Mouse (Mus musculus): ENCODE measurements around the gene Vstm2l. TPM values are rescaled to one million over a fixed set of nuclear protein-coding genes. Genes with fewer than 3 reads are reported as not detected.
A peak's percentile ranks its signal among the peaks of the same experiment; 100 is the strongest.

The Vstm2l gene
- polyA plus RNA-seq (2014; fragmentation: Nextera tagmentation; extraction: Ambion mirVana), result not detected in 2 replicates

DNA sequence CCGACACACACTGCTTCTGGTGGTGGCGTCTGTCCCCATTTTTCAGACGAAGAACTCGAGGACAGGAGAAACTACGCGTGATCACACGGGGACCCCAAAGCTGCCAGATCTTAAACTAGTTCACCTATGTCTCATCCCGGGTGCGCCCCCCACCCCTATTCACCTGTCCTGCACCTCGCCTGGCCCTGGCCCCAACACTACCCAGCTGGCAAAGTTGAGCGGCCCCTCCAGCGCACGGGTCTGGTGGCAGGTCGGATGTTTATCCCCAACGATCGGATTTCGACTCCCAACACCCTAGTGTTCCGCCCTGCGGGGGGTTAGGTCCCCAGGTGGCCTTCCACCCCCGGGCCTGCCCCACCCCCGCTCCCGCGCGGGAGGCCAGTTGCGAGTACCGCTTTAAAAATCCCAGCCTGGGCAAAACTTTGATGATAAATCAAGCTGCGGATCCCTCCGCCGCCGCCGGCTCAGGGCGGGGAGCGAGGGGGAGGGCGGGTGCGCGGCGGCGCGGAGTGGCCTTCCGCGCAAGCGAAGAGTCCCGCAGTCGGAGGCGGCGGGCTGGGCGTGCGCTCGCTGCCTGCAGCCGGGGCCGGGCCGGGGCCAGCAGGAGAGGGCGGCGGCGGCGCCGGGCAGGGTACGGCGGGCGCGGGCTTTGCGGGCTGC lies at the start of gene Vstm2l:
Gene Vstm2l (plus strand): TSS at position 549 of the 660 bp plus-strand sequence.
- Histone ChIP-seq H3K4me1 (ENCODE audit: insufficient read depth) (no peaks in the 10 kb centered on the region), H3K36me3 (ENCODE audit: insufficient read depth) (no peaks in the 10 kb centered on the region), H3K4me3 (ENCODE audit: low read depth, low read length) (peak within 1 kb of the TSS; percentile 23; the same call in 1 of the 2 replicates), H3K9me3 (ENCODE audit: low read depth, low read length) (no peaks in the 10 kb centered on the region), H3K9ac (no peak within 1 kb of the TSS), H3K27me3 (ENCODE audit: insufficient read depth, low read length) (peaks cover 33% of the 10 kb centered on the region), H3K4me2 (peak within 1 kb of the TSS; percentile 52; the same call in 1 of the 2 replicates), H3K27ac (ENCODE audit: low read depth) (no peak within 1 kb of the TSS)
- WGBS, result 4% methylated on average over 54 of the region's 62 CpGs
- ATAC-seq (ENCODE audit: insufficient read depth), result no peak
- peak; percentile 47 for DNase-seq
- TF ChIP-seq CTCF (IDR thresholded peaks at IDR 0.05; ENCODE audit: low read depth), result no peak

DNA sequence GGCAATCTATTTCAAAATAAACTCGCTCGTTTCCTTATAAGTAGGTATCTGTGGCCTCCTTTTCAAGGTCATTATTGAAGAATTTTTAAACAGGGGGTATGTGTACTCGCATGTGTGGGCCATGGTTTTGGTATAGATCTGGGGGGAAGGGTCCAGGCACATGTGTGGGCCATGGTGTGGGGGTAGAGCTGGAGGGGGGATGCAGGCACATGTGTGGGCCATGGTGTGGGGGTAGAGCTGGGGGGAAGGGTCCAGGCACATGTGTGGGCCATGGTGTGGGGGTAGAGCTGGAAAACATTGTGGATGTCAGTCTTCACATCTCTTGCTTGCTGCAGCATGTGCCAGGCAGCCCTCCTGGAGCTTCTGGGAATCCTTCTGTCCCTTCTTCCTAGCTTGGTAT lies 47.3 kb upstream of the Vstm2l start:
- Histone ChIP-seq H3K4me2 (no peak overlapping the region), H3K9ac (no peak overlapping the region), H3K4me3 (ENCODE audit: low read depth, low read length) (no peak overlapping the region), H3K4me1 (ENCODE audit: insufficient read depth) (no peaks in the 10 kb centered on the region), H3K9me3 (ENCODE audit: low read depth, low read length) (no peaks in the 10 kb centered on the region), H3K27ac (ENCODE audit: low read depth) (no peak overlapping the region), H3K27me3 (ENCODE audit: insufficient read depth, low read length) (no peaks in the 10 kb centered on the region), H3K36me3 (ENCODE audit: insufficient read depth) (no peaks in the 10 kb centered on the region)
- DNase-seq (no peak), ATAC-seq (ENCODE audit: insufficient read depth) (no peak)
- WGBS, result 67% methylated on average over 3 of the region's 3 CpGs
- no peak for TF ChIP-seq CTCF (IDR thresholded peaks at IDR 0.05; ENCODE audit: low read depth)

DNA sequence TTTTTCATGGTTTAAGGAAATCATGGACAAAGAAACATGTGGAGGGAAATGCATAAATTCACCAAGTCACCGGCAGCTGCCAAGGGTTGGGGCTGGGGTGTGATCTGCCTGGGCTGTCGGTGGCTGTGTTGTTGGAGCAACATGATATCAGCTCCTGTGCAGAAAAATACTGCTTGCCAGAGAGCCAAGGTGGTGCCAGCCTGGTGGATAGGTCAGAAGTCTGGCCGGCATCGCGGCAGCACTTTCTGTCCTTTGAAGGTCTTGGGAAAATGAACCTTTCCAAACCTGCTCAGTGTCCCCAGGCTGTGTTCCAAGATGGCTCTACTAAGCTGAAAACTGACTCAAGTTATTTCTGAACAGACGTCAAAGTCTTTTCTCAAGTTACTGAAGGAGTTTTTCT lies 44.2 kb upstream of the Vstm2l start:
- Histone ChIP-seq H3K9me3 (ENCODE audit: low read depth, low read length) (no peaks in the 10 kb centered on the region), H3K27ac (ENCODE audit: low read depth) (no peak overlapping the region), H3K27me3 (ENCODE audit: insufficient read depth, low read length) (no peaks in the 10 kb centered on the region), H3K9ac (no peak overlapping the region), H3K4me3 (ENCODE audit: low read depth, low read length) (no peak overlapping the region), H3K4me2 (no peak overlapping the region), H3K36me3 (ENCODE audit: insufficient read depth) (no peaks in the 10 kb centered on the region), H3K4me1 (ENCODE audit: insufficient read depth) (no peaks in the 10 kb centered on the region)
- WGBS, result 77% methylated on average over 6 of the region's 6 CpGs
- DNase-seq (no peak), ATAC-seq (ENCODE audit: insufficient read depth) (no peak)
- no peak for TF ChIP-seq CTCF (IDR thresholded peaks at IDR 0.05; ENCODE audit: low read depth)

GRCm38 (mm10) chr2:157873223-157873622 lies 41.2 kb upstream of the Vstm2l start:
- no peaks in the 10 kb centered on the region for H3K9me3 ChIP-seq (ENCODE audit: low read depth, low read length)
- no peak overlapping the region for H3K9ac ChIP-seq
- H3K4me3 ChIP-seq (ENCODE audit: low read depth, low read length), result no peak overlapping the region
- TF ChIP-seq CTCF (IDR thresholded peaks at IDR 0.05; ENCODE audit: low read depth), result no peak
- no peaks in the 10 kb centered on the region for H3K36me3 ChIP-seq (ENCODE audit: insufficient read depth)
- 59% methylated on average over 6 of the region's 6 CpGs for WGBS
- ATAC-seq (ENCODE audit: insufficient read depth) (no peak), DNase-seq (no peak)
- no peaks in the 10 kb centered on the region for H3K27me3 ChIP-seq (ENCODE audit: insufficient read depth, low read length)
- no peak overlapping the region for H3K27ac ChIP-seq (ENCODE audit: low read depth)
- no peaks in the 10 kb centered on the region for H3K4me1 ChIP-seq (ENCODE audit: insufficient read depth)
- no peak overlapping the region for H3K4me2 ChIP-seq

- WGBS, result 48% methylated on average over 1 of the region's 1 CpGs
- H3K9me3 ChIP-seq (ENCODE audit: low read depth, low read length), result no peaks in the 10 kb centered on the region
- H3K4me1 ChIP-seq (ENCODE audit: insufficient read depth), result no peaks in the 10 kb centered on the region
- no peak overlapping the region for H3K4me3 ChIP-seq (ENCODE audit: low read depth, low read length)
- H3K36me3 ChIP-seq (ENCODE audit: insufficient read depth), result no peaks in the 10 kb centered on the region
- no peak overlapping the region for H3K27ac ChIP-seq (ENCODE audit: low read depth)
- no peak overlapping the region for H3K4me2 ChIP-seq
- DNase-seq (no peak), ATAC-seq (ENCODE audit: insufficient read depth) (no peak)
- TF ChIP-seq CTCF (IDR thresholded peaks at IDR 0.05; ENCODE audit: low read depth), result no peak
- H3K27me3 ChIP-seq (ENCODE audit: insufficient read depth, low read length), result no peaks in the 10 kb centered on the region
- no peak overlapping the region for H3K9ac ChIP-seq
Measured at GRCm38 (mm10) chr2:157873691-157874090, 40.8 kb upstream of the Vstm2l start.

DNA sequence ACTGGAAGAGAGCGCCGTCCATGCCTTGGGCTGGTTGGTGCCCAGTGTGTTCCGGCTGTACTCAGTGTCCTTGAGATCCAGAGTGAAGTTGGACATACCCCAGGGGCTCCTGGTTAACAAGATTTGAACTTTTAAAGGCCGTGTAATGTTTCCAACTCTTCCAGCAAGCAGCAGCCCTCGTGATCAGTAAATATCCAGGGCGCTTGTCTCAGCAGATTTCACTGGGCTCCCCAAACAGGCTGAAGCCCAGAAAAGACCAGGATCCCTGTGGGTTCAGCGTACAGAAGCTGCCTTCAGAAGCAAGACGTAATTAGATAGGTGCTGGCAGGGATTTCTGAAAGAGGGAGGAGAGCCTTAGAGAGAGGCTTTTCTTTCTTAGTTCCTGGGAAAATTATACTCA lies 39.3 kb upstream of the Vstm2l start:
- ATAC-seq (ENCODE audit: insufficient read depth) (no peak), DNase-seq (no peak)
- TF ChIP-seq CTCF (IDR thresholded peaks at IDR 0.05; ENCODE audit: low read depth), result no peak
- WGBS, result 75% methylated on average over 8 of the region's 8 CpGs
- no peak overlapping the region for H3K4me3 ChIP-seq (ENCODE audit: low read depth, low read length)
- no peak overlapping the region for H3K9ac ChIP-seq
- H3K27me3 ChIP-seq (ENCODE audit: insufficient read depth, low read length), result no peaks in the 10 kb centered on the region
- no peaks in the 10 kb centered on the region for H3K9me3 ChIP-seq (ENCODE audit: low read depth, low read length)
- H3K4me1 ChIP-seq (ENCODE audit: insufficient read depth), result no peaks in the 10 kb centered on the region
- H3K36me3 ChIP-seq (ENCODE audit: insufficient read depth), result no peaks in the 10 kb centered on the region
- no peak overlapping the region for H3K4me2 ChIP-seq
- no peak overlapping the region for H3K27ac ChIP-seq (ENCODE audit: low read depth)

DNA sequence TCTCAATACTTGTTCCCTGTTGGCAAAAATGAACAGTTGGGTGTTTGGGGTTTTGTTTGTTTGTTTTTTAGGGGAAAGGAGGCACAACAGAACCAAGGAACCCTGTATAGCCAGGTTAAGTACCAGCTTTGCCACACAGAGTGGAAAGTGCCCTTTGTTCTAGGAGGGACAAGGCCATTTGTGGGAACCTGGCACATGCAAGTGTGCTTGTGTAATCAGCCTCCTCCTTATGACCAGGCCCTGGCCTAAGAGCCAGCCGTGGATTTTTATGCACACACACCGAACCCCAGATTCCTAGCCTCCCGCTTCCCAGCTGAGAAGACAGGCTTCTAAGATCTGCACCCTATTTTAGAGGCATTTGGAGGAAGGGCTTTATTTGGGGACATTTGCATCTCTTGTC lies 37.1 kb upstream of the Vstm2l start:
- H3K9me3 ChIP-seq (ENCODE audit: low read depth, low read length), result no peaks in the 10 kb centered on the region
- no peak for TF ChIP-seq CTCF (IDR thresholded peaks at IDR 0.05; ENCODE audit: low read depth)
- H3K4me3 ChIP-seq (ENCODE audit: low read depth, low read length), result no peak overlapping the region

More for the DNA sequence above, 37.1 kb upstream of the Vstm2l start:
- no peak overlapping the region for H3K27ac ChIP-seq (ENCODE audit: low read depth)
- no peaks in the 10 kb centered on the region for H3K4me1 ChIP-seq (ENCODE audit: insufficient read depth)
- no peak for DNase-seq
- H3K9ac ChIP-seq, result no peak overlapping the region
- H3K4me2 ChIP-seq, result no peak overlapping the region
- no peak for ATAC-seq (ENCODE audit: insufficient read depth)
- no peaks in the 10 kb centered on the region for H3K36me3 ChIP-seq (ENCODE audit: insufficient read depth)
- H3K27me3 ChIP-seq (ENCODE audit: insufficient read depth, low read length), result no peaks in the 10 kb centered on the region
- WGBS, result 79% methylated on average over 3 of the region's 3 CpGs
